25 mouse cellular contexts compared by ENCODE assay signal in the genomic region with DNA sequence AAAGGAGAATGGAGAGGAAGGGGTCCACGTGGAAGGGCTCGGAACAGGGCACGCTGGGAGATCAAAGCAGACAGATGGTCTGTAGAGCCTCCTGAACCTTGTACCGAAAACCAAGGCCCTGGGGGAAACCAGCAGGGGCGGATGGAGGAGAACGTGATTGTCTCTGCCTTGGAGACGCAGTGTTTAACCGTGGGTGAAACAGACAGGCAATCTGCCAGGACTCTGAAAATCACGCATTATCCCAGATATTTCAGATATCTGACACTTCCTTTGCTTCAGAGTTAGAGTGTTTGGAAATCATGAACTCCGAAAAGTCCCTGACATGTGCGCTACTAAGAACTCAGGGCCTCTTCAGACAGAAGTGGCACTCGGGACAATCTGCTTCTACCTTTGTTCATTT.
"Had no signal": no experiment of that assay in that cellular context is flagged by ENCODE, and none has a peak within 500 bp of the region (broad histone marks: within the 10 kb centered on the region; RNA-seq: fewer than 3 reads in every experiment).

No protein-coding gene starts in this region.

- DNase-seq: gastrocnemius, adult 2 months; gastrocnemius, postnatal 10 days; gastrocnemius, postnatal 25 days; heart, adult 2 months; heart, postnatal 4 days; kidney, adult 18-20 months; kidney, adult 8-10 months; kidney, postnatal 10 days; kidney, postnatal 25 days; kidney, postnatal 4 days; liver had no signal

- H3K4me2 ChIP-seq: heart, embryonic 11.5 days; heart, embryonic 13.5 days; heart, embryonic 15.5 days; hindbrain, embryonic 12.5 days; hindbrain, embryonic 14.5 days; intestine, embryonic 15.5 days; limb, embryonic 12.5 days had no signal

- H3K4me3 ChIP-seq: gastrocnemius, adult 2 months; heart, adult 2 months; heart, embryonic 13.5 days; heart, embryonic 15.5 days; hindbrain, embryonic 10.5 days; hindbrain, embryonic 12.5 days; intestine, embryonic 15.5 days; layer of hippocampus, adult 2 months; left cerebral cortex, adult 2 months; limb, embryonic 10.5 days; limb, embryonic 12.5 days had no signal

- H3K9ac ChIP-seq: heart, embryonic 13.5 days; heart, embryonic 15.5 days; hindbrain, embryonic 12.5 days; hindbrain, embryonic 14.5 days; intestine, embryonic 15.5 days; limb, embryonic 12.5 days had no signal

- H3K27me3 ChIP-seq: heart, embryonic 13.5 days; heart, embryonic 15.5 days; hindbrain, embryonic 12.5 days; intestine, embryonic 15.5 days; limb, embryonic 12.5 days had no signal

- H3K36me3 ChIP-seq: heart, embryonic 13.5 days; heart, embryonic 15.5 days; hindbrain, embryonic 10.5 days; hindbrain, embryonic 12.5 days; intestine, embryonic 15.5 days; limb, embryonic 10.5 days; limb, embryonic 12.5 days had no signal

- ATAC-seq: hindbrain, embryonic 16.5 days; inflammation-experienced regulatory T-cells, adult 6 months; intestine, embryonic 15.5 days; intestine, postnatal 0 days had no signal

- H3K27ac ChIP-seq: gastrocnemius, adult 2 months; heart, adult 2 months; heart, embryonic 13.5 days; heart, embryonic 15.5 days; hindbrain, embryonic 10.5 days; hindbrain, embryonic 12.5 days; hindbrain, embryonic 14.5 days; intestine, embryonic 15.5 days; layer of hippocampus, adult 2 months; left cerebral cortex, adult 2 months; limb, embryonic 10.5 days; limb, embryonic 12.5 days had no signal

- H3K9me3 ChIP-seq: heart, embryonic 13.5 days; heart, embryonic 15.5 days; hindbrain, embryonic 10.5 days; hindbrain, embryonic 12.5 days; intestine, embryonic 15.5 days; limb, embryonic 10.5 days; limb, embryonic 12.5 days had no signal

- H3K4me1 ChIP-seq: heart, embryonic 13.5 days; hindbrain, embryonic 12.5 days; intestine, embryonic 15.5 days; limb, embryonic 12.5 days had no signal
